Mouse (Mus musculus) MEL (cell line): Measurements from ENCODE around the gene Auts2. TPM values are rescaled to one million over a fixed set of nuclear protein-coding genes. Genes with fewer than 3 reads are reported as not detected.

Experiments
- DNase-seq: peaks from one replicate; pipeline ENCODE4 v3.0.0; 2011; ENCODE audit warnings: low read depth, low spot score
- H3K27ac ChIP-seq: 2 replicates; pipeline ENCODE4 v1.5.1; 2012; ENCODE audit warnings: low read depth, mild to moderate bottlenecking, control low read depth, low read length, moderate library complexity; ENCODE audit not compliant: control insufficient read depth
- H3K27me3 ChIP-seq, 2 experiments: fragments of 150-350 bp in 1 of 2; sonication (generic) in 1 of 2; 2 replicates each; pipeline ENCODE4 v1.6.1; 2012; ENCODE audit warnings: low read length in 2 of 2, mild to moderate bottlenecking in 2 of 2, improper control_type of control experiment in 1 of 2, moderate library complexity in 1 of 2; ENCODE audit not compliant: insufficient read depth in 2 of 2, control insufficient read depth in 1 of 2
- H3K36me3 ChIP-seq, 2 experiments: 2 replicates each; pipeline ENCODE4 v1.6.1; 2012 to 2014; ENCODE audit warnings: low read length in 2 of 2, improper control_type of control experiment in 1 of 2, inconsistent platforms in 1 of 2, mild to moderate bottlenecking in 1 of 2; ENCODE audit not compliant: insufficient read depth in 2 of 2, control insufficient read depth in 1 of 2
- H3K4me1 ChIP-seq, 2 experiments: fragments of 150-350 bp in 1 of 2; sonication (generic) in 1 of 2; 2 replicates each; pipeline ENCODE4 v1.6.1; 2012; ENCODE audit warnings: low read length in 2 of 2, improper control_type of control experiment in 1 of 2, mild to moderate bottlenecking in 1 of 2; ENCODE audit not compliant: insufficient read depth in 2 of 2, control insufficient read depth in 1 of 2
- H3K4me3 ChIP-seq, 2 experiments: fragments of 150-350 bp in 1 of 2; sonication (generic) in 1 of 2; 2 replicates each; pipeline ENCODE4 v1.5.1; 2012; ENCODE audit warnings: low read depth in 2 of 2, low read length in 2 of 2, mild to moderate bottlenecking in 2 of 2, moderate library complexity in 2 of 2, control low read depth in 1 of 2, improper control_type of control experiment in 1 of 2; ENCODE audit not compliant: control insufficient read depth in 1 of 2, insufficient read depth in 1 of 2
- H3K79me2 ChIP-seq: 2 replicates; pipeline ENCODE4 v1.6.1; 2012; ENCODE audit warnings: mild to moderate bottlenecking, low read length, moderate library complexity; ENCODE audit not compliant: control insufficient read depth, poor library complexity, insufficient read depth
- H3K9ac ChIP-seq: 2 replicates; pipeline ENCODE4 v1.6.1; 2012; ENCODE audit warnings: low read depth, mild to moderate bottlenecking, control low read depth, low read length, moderate library complexity; ENCODE audit not compliant: control insufficient read depth, poor library complexity, severe bottlenecking
- H3K9me3 ChIP-seq: fragments of 150-350 bp; sonication (generic); replicated peaks from 2 replicates; pipeline ENCODE4 v1.6.1; 2012; ENCODE audit warnings: mild to moderate bottlenecking, low read length, improper control_type of control experiment, moderate library complexity; ENCODE audit not compliant: insufficient read depth
- CHD2 ChIP-seq: IDR thresholded peaks from 2 replicates; pipeline ENCODE4 v1.6.1; 2011; ENCODE audit warnings: low read length, improper control_type of control experiment
- CTCF ChIP-seq, 3 experiments: IDR thresholded peaks in 2 of 3; conservative IDR thresholded peaks in 1 of 3; 2 replicates each; pipeline ENCODE4 v1.5.1; 2011 to 2012; ENCODE audit warnings: low read length in 3 of 3, low read depth in 2 of 3, mild to moderate bottlenecking in 2 of 3, improper control_type of control experiment in 1 of 3, inconsistent platforms in 1 of 3, mixed read lengths in 1 of 3, moderate library complexity in 1 of 3; ENCODE audit not compliant: control insufficient read depth in 1 of 3, insufficient read depth in 1 of 3, poor library complexity in 1 of 3, severe bottlenecking in 1 of 3
- E2F4 ChIP-seq: IDR thresholded peaks from 2 replicates; pipeline ENCODE4 v1.6.1; 2011; ENCODE audit warnings: low read depth, low read length, improper control_type of control experiment, borderline replicate concordance
- ELF1 ChIP-seq: IDR thresholded peaks from 2 replicates; pipeline ENCODE4 v1.6.1; 2014; ENCODE audit warnings: low read depth, mild to moderate bottlenecking, inconsistent platforms, low read length, improper control_type of control experiment, moderate library complexity
- EP300 ChIP-seq, 2 experiments: IDR thresholded peaks; 2 replicates each; pipeline ENCODE4 v1.6.1; 2011; ENCODE audit warnings: improper control_type of control experiment in 2 of 2, low read length in 2 of 2, low read depth in 1 of 2, mild to moderate bottlenecking in 1 of 2
- ETS1 ChIP-seq: IDR thresholded peaks from 2 replicates; pipeline ENCODE4 v1.6.1; 2012; ENCODE audit warnings: low read depth, mild to moderate bottlenecking, inconsistent platforms, low read length, improper control_type of control experiment, moderate library complexity
- GABPA ChIP-seq: IDR thresholded peaks from 2 replicates; pipeline ENCODE4 v1.6.1; 2012; ENCODE audit warnings: low read depth, mild to moderate bottlenecking, inconsistent platforms, low read length, improper control_type of control experiment, moderate library complexity
- JUND ChIP-seq: IDR thresholded peaks from 2 replicates; pipeline ENCODE4 v1.6.1; 2011; ENCODE audit warnings: low read depth, mild to moderate bottlenecking, improper control_type of control experiment, low read length
- KAT2A ChIP-seq: conservative IDR thresholded peaks from 2 replicates; pipeline ENCODE4 v1.6.1; 2012; ENCODE audit warnings: low read depth, low read length, improper control_type of control experiment, inconsistent platforms
- MAFK ChIP-seq: IDR thresholded peaks from 2 replicates; pipeline ENCODE4 v1.6.1; 2011; ENCODE audit warnings: low read depth, mild to moderate bottlenecking, low read length, improper control_type of control experiment, borderline replicate concordance
- MAX ChIP-seq: IDR thresholded peaks from 2 replicates; pipeline ENCODE4 v1.6.1; 2011; ENCODE audit warnings: low read length, improper control_type of control experiment
- MEF2A ChIP-seq: IDR thresholded peaks from 2 replicates; pipeline ENCODE4 v1.6.1; 2014; ENCODE audit warnings: low read depth, mild to moderate bottlenecking, inconsistent platforms, low read length, improper control_type of control experiment; ENCODE audit not compliant: poor library complexity, insufficient replicate concordance, severe bottlenecking; ENCODE audit errors: extremely low read depth
- MXI1 ChIP-seq: IDR thresholded peaks from 2 replicates; pipeline ENCODE4 v1.6.1; 2011; ENCODE audit warnings: mild to moderate bottlenecking, low read depth, low read length, improper control_type of control experiment
- MYB ChIP-seq: IDR thresholded peaks from 2 replicates; pipeline ENCODE4 v1.6.1; 2011; ENCODE audit warnings: mild to moderate bottlenecking, low read depth, low read length, improper control_type of control experiment
- NELFE ChIP-seq: IDR thresholded peaks from 2 replicates; pipeline ENCODE4 v1.6.1; 2011; ENCODE audit warnings: low read depth, low read length, improper control_type of control experiment
- POLR2A ChIP-seq, 2 experiments: IDR thresholded peaks; 2 replicates each; pipeline ENCODE4 v1.6.1; 2011 to 2012; ENCODE audit warnings: low read length in 2 of 2, mild to moderate bottlenecking in 2 of 2, control low read depth in 1 of 2, improper control_type of control experiment in 1 of 2, low read depth in 1 of 2, moderate library complexity in 1 of 2; ENCODE audit not compliant: control insufficient read depth in 1 of 2, insufficient read depth in 1 of 2, poor library complexity in 1 of 2
- POLR2AphosphoS2 ChIP-seq: IDR thresholded peaks from 2 replicates; pipeline ENCODE4 v1.6.1; 2011; ENCODE audit warnings: low read length, improper control_type of control experiment
- SIN3A ChIP-seq: IDR thresholded peaks from 2 replicates; pipeline ENCODE4 v1.6.1; 2012; ENCODE audit warnings: low read length, improper control_type of control experiment, inconsistent platforms
- SMC3 ChIP-seq: IDR thresholded peaks from 2 replicates; pipeline ENCODE4 v1.6.1; 2011; ENCODE audit warnings: low read depth, low read length, improper control_type of control experiment
- TBP ChIP-seq: IDR thresholded peaks from 2 replicates; pipeline ENCODE4 v1.8.0; 2011; ENCODE audit warnings: low read depth, low read length, improper control_type of control experiment
- USF1 ChIP-seq: IDR thresholded peaks from 2 replicates; pipeline ENCODE4 v1.6.1; 2014; ENCODE audit warnings: low read depth, mild to moderate bottlenecking, inconsistent platforms, low read length, improper control_type of control experiment, moderate library complexity
- ZKSCAN1 ChIP-seq: IDR thresholded peaks from 2 replicates; pipeline ENCODE4 v1.6.1; 2012; ENCODE audit warnings: low read depth, mild to moderate bottlenecking, inconsistent platforms, low read length, improper control_type of control experiment, moderate library complexity
- ZMIZ1 ChIP-seq: IDR thresholded peaks from 2 replicates; pipeline ENCODE4 v1.6.1; 2012; ENCODE audit warnings: low read depth, mild to moderate bottlenecking, inconsistent platforms, low read length, improper control_type of control experiment, moderate library complexity
- polyA plus RNA-seq, 2 experiments: library from polyadenylated mRNA; stranded (reverse) in 1 of 2; unstranded in 1 of 2; fragments of >175 nt in 1 of 2; fragments of >200 nt in 1 of 2; gene quantifications; 2 replicates each; pipeline versions ENCODE4 v1.2.1 to v1.2.4; 2012; ENCODE audit warnings: low replicate concordance in 2 of 2, low read depth in 1 of 2; ENCODE audit not compliant: insufficient read length in 2 of 2, insufficient read depth in 1 of 2, missing spikeins in 1 of 2
- total RNA-seq: library from RNA; depleted of rRNA; stranded (reverse); fragments of 300-350 nt; gene quantifications from 2 replicates; pipeline ENCODE4 v1.2.3, GENCODE M21; 2012

Gene Auts2
- total and polyA plus RNA-seq, 3 experiments, result not detected

- DNase-seq, result no peak
These were observed 621.0 kb downstream of the Auts2 start for GRCm38 (mm10) chr5:131922118-131922517.

GRCm38 (mm10) chr5:131919983-131920777, 623.0 kb downstream of the Auts2 start:
- no peaks in the 10 kb centered on the region for H3K9me3 ChIP-seq
- TF ChIP-seq E2F4, result no peak
- no peak for TF ChIP-seq ZMIZ1
- TF ChIP-seq CHD2, result no peak
- TF ChIP-seq CTCF (IDR thresholded peaks at IDR 0.05 in 2 of 3, conservative IDR thresholded peaks at IDR 0.05 in 1 of 3; ENCODE audit: control insufficient read depth in 1 of 3, insufficient read depth in 1 of 3, low read depth in 2 of 3, low read length in 3 of 3, poor library complexity in 1 of 3, severe bottlenecking in 1 of 3), result no peak
- no peak for TF ChIP-seq GABPA
- no peak for TF ChIP-seq MEF2A
- TF ChIP-seq MXI1, result no peak
- TF ChIP-seq TBP, result no peak
- no peak for TF ChIP-seq USF1
- no peak for TF ChIP-seq KAT2A
- TF ChIP-seq, all 39 proteins: peak for 0
- no peak overlapping the region for H3K27ac ChIP-seq
- no peaks in the 10 kb centered on the region for H3K27me3 ChIP-seq
- no peak overlapping the region for H3K4me3 ChIP-seq
- H3K4me1 ChIP-seq, result no peaks in the 10 kb centered on the region
- no peaks in the 10 kb centered on the region for H3K79me2 ChIP-seq
- H3K9ac ChIP-seq, result no peak overlapping the region
- no peaks in the 10 kb centered on the region for H3K36me3 ChIP-seq
- no peak for DNase-seq

More at GRCm38 (mm10) chr5:131922118-131922517, 621.0 kb downstream of the Auts2 start:
- TF ChIP-seq MYB, result no peak
- TF ChIP-seq, all 39 proteins: peak for 0
- Histone ChIP-seq H3K79me2 (no peaks in the 10 kb centered on the region), H3K9ac (no peak overlapping the region), H3K36me3 (no peaks in the 10 kb centered on the region), H3K9me3 (no peaks in the 10 kb centered on the region), H3K4me1 (no peaks in the 10 kb centered on the region), H3K4me3 (no peak overlapping the region), H3K27ac (no peak overlapping the region), H3K27me3 (no peaks in the 10 kb centered on the region)

DNA sequence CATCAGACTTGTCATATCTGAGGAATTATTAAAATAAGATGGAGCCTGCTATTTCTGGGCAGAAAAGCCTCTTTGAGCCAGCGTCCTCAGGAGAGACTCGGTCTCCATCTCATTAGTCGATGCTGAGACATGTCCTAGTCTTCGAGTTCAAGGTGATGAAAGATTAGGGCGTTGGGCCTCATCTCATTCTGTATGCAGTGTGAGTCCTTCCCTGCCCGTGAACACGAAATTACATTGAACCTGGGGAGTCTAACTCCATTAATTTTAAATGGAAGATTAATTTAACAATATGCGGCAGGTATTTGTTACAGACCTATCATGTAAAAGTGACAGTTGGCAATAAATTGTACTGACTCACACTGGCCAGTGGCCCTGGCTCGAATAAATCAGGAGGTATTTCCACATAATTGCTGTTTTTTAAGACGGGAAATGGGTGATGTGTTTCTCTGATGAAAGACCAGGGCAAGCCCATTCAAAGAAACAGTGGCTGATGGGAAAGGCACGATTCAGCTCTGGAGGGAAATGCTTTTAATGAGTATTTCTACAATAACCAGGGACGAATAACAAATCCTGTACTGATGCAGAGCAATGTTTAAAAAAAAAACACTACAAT, 626.2 kb downstream of the Auts2 start:
- Histone ChIP-seq H3K36me3 (no peaks in the 10 kb centered on the region), H3K27ac (no peak overlapping the region), H3K4me3 (no peak overlapping the region), H3K4me1 (no peaks in the 10 kb centered on the region), H3K27me3 (no peaks in the 10 kb centered on the region), H3K9me3 (no peaks in the 10 kb centered on the region), H3K79me2 (no peaks in the 10 kb centered on the region), H3K9ac (no peak overlapping the region)
- TF ChIP-seq E2F4 (no peak), ZKSCAN1 (no peak), CTCF (IDR thresholded peaks at IDR 0.05 in 2 of 3, conservative IDR thresholded peaks at IDR 0.05 in 1 of 3; ENCODE audit: control insufficient read depth in 1 of 3, insufficient read depth in 1 of 3, low read depth in 2 of 3, low read length in 3 of 3, poor library complexity in 1 of 3, severe bottlenecking in 1 of 3) (no peak), SIN3A (no peak), NELFE (no peak), KAT2A (no peak), ETS1 (no peak), POLR2AphosphoS2 (no peak), POLR2A (IDR thresholded peaks at IDR 0.05; ENCODE audit: control insufficient read depth in 1 of 2, insufficient read depth in 1 of 2, low read depth in 1 of 2, low read length in 2 of 2, poor library complexity in 1 of 2) (no peak), SMC3 (no peak), EP300 (IDR thresholded peaks at IDR 0.05; ENCODE audit: low read depth in 1 of 2, low read length in 2 of 2) (no peak), ELF1 (no peak), MAX (no peak), MXI1 (no peak), MAFK (no peak), JUND (no peak)
- no peak for DNase-seq
